Mouse (Mus musculus) ES-Bruce4 (cell line): ENCODE data around the gene Slc16a6.

Experiments
- CTCF ChIP-seq: IDR thresholded peaks from one replicate; pipeline ENCODE4 v1.8.1; 2011; ENCODE audit warnings: low read depth, low read length
- EP300 ChIP-seq: IDR thresholded peaks from 2 replicates; pipeline ENCODE4 v1.6.1; 2011; ENCODE audit warnings: low read depth, low read length; ENCODE audit not compliant: insufficient read depth
- POLR2A ChIP-seq: IDR thresholded peaks from one replicate; pipeline ENCODE4 v1.8.1; 2011; ENCODE audit warnings: low read length; ENCODE audit not compliant: insufficient read depth

GRCm38 (mm10) chr11:109474836-109475235, 1.4 kb upstream of the Slc16a6 start:
- TF ChIP-seq CTCF (no peak), EP300 (peak; percentile 29; the same call in 1 of the 2 replicates), POLR2A (no peak)
